Mouse (Mus musculus): Measurements from ENCODE around the gene Nrxn3.

GRCm38 (mm10) chr12:90113351-90113791, 1390.7 kb downstream of the Nrxn3 start:
- no peak for TF ChIP-seq CTCF (IDR thresholded peaks at IDR 0.05; ENCODE audit: low read depth)
- no peak for TF ChIP-seq EP300 (IDR thresholded peaks at IDR 0.05; ENCODE audit: low read depth)

All from liver, postnatal 0 days (tissue).